Mouse (Mus musculus) MEL (cell line): ENCODE measurements around the gene Lrrc25. TPM values are rescaled to one million over a fixed set of nuclear protein-coding genes. Genes with fewer than 3 reads are reported as not detected.

Experiments
- CHD1 ChIP-seq: IDR thresholded peaks from 2 replicates; pipeline ENCODE4 v1.6.1; 2012; ENCODE audit warnings: low read depth, mild to moderate bottlenecking, inconsistent platforms, low read length, improper control_type of control experiment
- CHD2 ChIP-seq: IDR thresholded peaks from 2 replicates; pipeline ENCODE4 v1.6.1; 2011; ENCODE audit warnings: low read length, improper control_type of control experiment
- EP300 ChIP-seq, 2 experiments: IDR thresholded peaks; 2 replicates each; pipeline ENCODE4 v1.6.1; 2011; ENCODE audit warnings: improper control_type of control experiment in 2 of 2, low read length in 2 of 2, low read depth in 1 of 2, mild to moderate bottlenecking in 1 of 2
- ETS1 ChIP-seq: IDR thresholded peaks from 2 replicates; pipeline ENCODE4 v1.6.1; 2012; ENCODE audit warnings: low read depth, mild to moderate bottlenecking, inconsistent platforms, low read length, improper control_type of control experiment, moderate library complexity
- GATA1 ChIP-seq: IDR thresholded peaks from 2 replicates; pipeline ENCODE4 v1.6.1; 2011; ENCODE audit warnings: low read depth, low read length, improper control_type of control experiment
- JUND ChIP-seq: IDR thresholded peaks from 2 replicates; pipeline ENCODE4 v1.6.1; 2011; ENCODE audit warnings: low read depth, mild to moderate bottlenecking, improper control_type of control experiment, low read length
- KAT2A ChIP-seq: conservative IDR thresholded peaks from 2 replicates; pipeline ENCODE4 v1.6.1; 2012; ENCODE audit warnings: low read depth, low read length, improper control_type of control experiment, inconsistent platforms
- MAFK ChIP-seq: IDR thresholded peaks from 2 replicates; pipeline ENCODE4 v1.6.1; 2011; ENCODE audit warnings: low read depth, mild to moderate bottlenecking, low read length, improper control_type of control experiment, borderline replicate concordance
- MAZ ChIP-seq: IDR thresholded peaks from 2 replicates; pipeline ENCODE4 v1.6.1; 2012; ENCODE audit warnings: low read depth, mild to moderate bottlenecking, inconsistent platforms, low read length, improper control_type of control experiment
- MEF2A ChIP-seq: IDR thresholded peaks from 2 replicates; pipeline ENCODE4 v1.6.1; 2014; ENCODE audit warnings: low read depth, mild to moderate bottlenecking, inconsistent platforms, low read length, improper control_type of control experiment; ENCODE audit not compliant: poor library complexity, insufficient replicate concordance, severe bottlenecking; ENCODE audit errors: extremely low read depth
- MYB ChIP-seq: IDR thresholded peaks from 2 replicates; pipeline ENCODE4 v1.6.1; 2011; ENCODE audit warnings: mild to moderate bottlenecking, low read depth, low read length, improper control_type of control experiment
- NELFE ChIP-seq: IDR thresholded peaks from 2 replicates; pipeline ENCODE4 v1.6.1; 2011; ENCODE audit warnings: low read depth, low read length, improper control_type of control experiment
- POLR2A ChIP-seq, 2 experiments: IDR thresholded peaks; 2 replicates each; pipeline ENCODE4 v1.6.1; 2011 to 2012; ENCODE audit warnings: low read length in 2 of 2, mild to moderate bottlenecking in 2 of 2, control low read depth in 1 of 2, improper control_type of control experiment in 1 of 2, low read depth in 1 of 2, moderate library complexity in 1 of 2; ENCODE audit not compliant: control insufficient read depth in 1 of 2, insufficient read depth in 1 of 2, poor library complexity in 1 of 2
- POLR2AphosphoS2 ChIP-seq: IDR thresholded peaks from 2 replicates; pipeline ENCODE4 v1.6.1; 2011; ENCODE audit warnings: low read length, improper control_type of control experiment
- RAD21 ChIP-seq: IDR thresholded peaks from 2 replicates; pipeline ENCODE4 v1.6.1; 2011; ENCODE audit warnings: mild to moderate bottlenecking, low read depth, low read length, improper control_type of control experiment
- RCOR1 ChIP-seq: IDR thresholded peaks from 2 replicates; pipeline ENCODE4 v1.6.1; 2012; ENCODE audit warnings: low read depth, mild to moderate bottlenecking, inconsistent platforms, low read length, improper control_type of control experiment
- SIN3A ChIP-seq: IDR thresholded peaks from 2 replicates; pipeline ENCODE4 v1.6.1; 2012; ENCODE audit warnings: low read length, improper control_type of control experiment, inconsistent platforms
- SMC3 ChIP-seq: IDR thresholded peaks from 2 replicates; pipeline ENCODE4 v1.6.1; 2011; ENCODE audit warnings: low read depth, low read length, improper control_type of control experiment
- TAL1 ChIP-seq: IDR thresholded peaks from 2 replicates; pipeline ENCODE4 v1.6.1; 2012; ENCODE audit warnings: mild to moderate bottlenecking, inconsistent platforms, low read length, moderate library complexity, mixed read lengths
- TCF12 ChIP-seq: IDR thresholded peaks from 2 replicates; pipeline ENCODE4 v1.6.1; 2014; ENCODE audit warnings: low read depth, mild to moderate bottlenecking, inconsistent platforms, low read length, improper control_type of control experiment, moderate library complexity
- USF1 ChIP-seq: IDR thresholded peaks from 2 replicates; pipeline ENCODE4 v1.6.1; 2014; ENCODE audit warnings: low read depth, mild to moderate bottlenecking, inconsistent platforms, low read length, improper control_type of control experiment, moderate library complexity
- ZC3H11A ChIP-seq: IDR thresholded peaks from 2 replicates; pipeline ENCODE4 v1.6.1; 2012; ENCODE audit warnings: low read depth, mild to moderate bottlenecking, inconsistent platforms, low read length, improper control_type of control experiment
- polyA plus RNA-seq, 2 experiments: library from polyadenylated mRNA; stranded (reverse) in 1 of 2; unstranded in 1 of 2; fragments of >175 nt in 1 of 2; fragments of >200 nt in 1 of 2; gene quantifications; 2 replicates each; pipeline versions ENCODE4 v1.2.1 to v1.2.4; 2012; ENCODE audit warnings: low replicate concordance in 2 of 2, low read depth in 1 of 2; ENCODE audit not compliant: insufficient read length in 2 of 2, insufficient read depth in 1 of 2, missing spikeins in 1 of 2
- total RNA-seq: library from RNA; depleted of rRNA; stranded (reverse); fragments of 300-350 nt; gene quantifications from 2 replicates; pipeline ENCODE4 v1.2.3, GENCODE M21; 2012

Lrrc25 gene
- total and polyA plus RNA-seq, 3 experiments = 0.39 to 1.1 TPM; not detected in 1

GRCm38 (mm10) chr8:70629574-70630531 is 13.9 kb downstream of the Lrrc25 start (continued):
- TF ChIP-seq GATA1 (no peak), KAT2A (no peak), MYB (no peak), POLR2A (IDR thresholded peaks at IDR 0.05; ENCODE audit: control insufficient read depth in 1 of 2, insufficient read depth in 1 of 2, low read depth in 1 of 2, low read length in 2 of 2, poor library complexity in 1 of 2) (peak; percentile 56 to 67; a peak in 3 of 4 replicates), TCF12 (peak; percentile 58), CHD1 (no peak), NELFE (peak; percentile 76), SMC3 (peak; percentile 76), CHD2 (no peak; the same call in 1 of the 2 replicates), USF1 (peak; percentile 43; the same call in 1 of the 2 replicates), JUND (peak; percentile 62), RAD21 (peak; percentile 73), TAL1 (no peak), MAFK (no peak), MEF2A (no peak), SIN3A (peak; percentile 54), ZC3H11A (peak; percentile 63), EP300 (IDR thresholded peaks at IDR 0.05; ENCODE audit: low read depth in 1 of 2, low read length in 2 of 2) (peak in 1 of 2 experiments; percentile 48; a peak in 2 of 4 replicates), MAZ (peak; percentile 90), RCOR1 (no peak; the same call in 1 of the 2 replicates), ETS1 (peak; percentile 57), POLR2AphosphoS2 (peak; percentile 50; the same call in 1 of the 2 replicates)
